Mouse (Mus musculus) liver (tissue): ENCODE results near the gene Bfsp1.

Experiments
- DNase-seq: peaks from one replicate; pipeline ENCODE4 v3.0.0-alpha.2; 2020; ENCODE audit warnings: mixed read lengths

Gene Bfsp1

DNA sequence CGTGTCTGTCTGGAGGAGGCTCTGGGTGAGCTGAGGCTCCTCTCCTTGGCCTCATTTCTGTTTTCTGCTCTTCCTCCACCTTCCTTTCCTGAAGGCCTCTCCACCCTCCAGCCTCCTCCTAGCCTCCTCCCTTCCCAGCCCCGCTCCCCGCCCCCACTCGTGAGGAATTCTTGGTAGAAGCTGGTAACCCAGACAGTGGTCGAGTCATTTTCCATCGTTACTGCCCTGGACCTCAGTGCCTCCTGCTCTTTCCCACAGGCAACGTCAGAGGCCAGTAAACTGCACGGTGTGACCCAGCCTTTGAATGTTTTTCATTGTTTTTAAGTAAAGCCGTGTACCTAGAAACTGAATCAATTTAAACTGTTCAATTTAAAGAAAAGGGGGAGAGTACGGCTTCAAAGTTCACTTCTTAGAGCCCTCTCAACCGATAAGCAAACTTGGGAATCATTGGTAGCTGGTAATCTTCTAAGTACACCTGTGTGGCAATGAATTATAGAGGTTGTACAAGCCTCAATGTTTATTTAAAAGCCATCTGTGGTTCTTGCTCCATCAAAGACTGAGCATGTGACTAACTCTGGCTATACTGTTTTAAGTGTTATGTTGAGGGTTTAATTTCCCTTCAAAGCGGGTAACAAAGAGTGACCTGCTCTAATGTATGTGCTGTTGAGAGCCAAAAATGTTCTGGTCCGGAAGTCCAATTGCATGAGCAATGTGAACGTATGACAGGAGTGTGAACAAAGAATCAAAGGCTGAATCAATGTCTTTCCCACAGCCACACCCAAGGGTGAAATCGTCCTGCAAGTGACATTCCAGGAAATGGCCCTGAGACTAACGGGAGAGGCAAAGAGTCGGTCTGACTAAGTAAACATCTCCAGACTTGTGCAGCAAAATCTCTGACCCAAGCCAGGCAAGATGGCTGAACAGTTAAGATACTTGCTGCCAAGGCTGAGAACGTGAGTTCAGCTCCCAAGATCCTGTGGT is 10.4 kb downstream of the Bfsp1 start:
- no peak for DNase-seq

DNA sequence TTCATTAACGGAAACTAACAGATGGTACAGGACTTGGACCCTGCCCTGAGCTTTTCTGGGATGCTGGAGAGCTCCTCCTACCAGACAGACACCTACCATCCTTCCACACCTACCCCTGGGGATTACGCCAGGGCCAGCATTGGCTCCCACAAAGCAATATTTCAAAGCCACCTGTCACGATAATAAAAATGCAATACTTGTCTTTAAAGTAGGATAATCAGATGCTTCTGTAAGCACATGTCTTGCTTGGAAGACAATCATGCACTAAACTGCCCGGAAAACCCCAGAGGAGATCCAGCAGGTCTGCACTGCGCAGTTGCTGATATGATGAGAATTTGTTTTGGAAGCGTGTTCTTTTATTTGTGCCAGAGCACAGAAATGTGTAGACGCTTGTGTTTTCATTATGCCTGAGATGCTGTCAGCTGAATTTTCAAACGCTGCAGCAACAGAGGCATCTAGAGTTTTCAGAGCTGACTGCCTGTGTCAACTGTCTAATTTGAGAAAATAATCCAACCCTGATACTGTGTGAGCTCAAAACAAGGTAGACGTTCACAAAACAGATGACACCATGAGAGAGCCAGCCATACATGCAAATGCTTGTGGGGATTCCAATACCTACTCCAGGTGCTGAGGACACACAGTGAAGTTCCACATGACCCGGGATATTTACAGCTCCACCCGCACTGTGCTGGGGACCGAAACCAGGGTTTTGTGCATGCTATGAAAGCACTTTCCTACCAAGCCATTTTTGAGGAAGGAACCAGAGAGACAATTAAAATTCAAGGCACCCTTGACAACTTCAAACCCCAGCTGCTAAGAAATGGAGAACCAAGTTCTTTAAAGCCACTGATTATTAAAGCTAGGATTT is 11.4 kb downstream of the Bfsp1 start:
- no peak for DNase-seq

DNA sequence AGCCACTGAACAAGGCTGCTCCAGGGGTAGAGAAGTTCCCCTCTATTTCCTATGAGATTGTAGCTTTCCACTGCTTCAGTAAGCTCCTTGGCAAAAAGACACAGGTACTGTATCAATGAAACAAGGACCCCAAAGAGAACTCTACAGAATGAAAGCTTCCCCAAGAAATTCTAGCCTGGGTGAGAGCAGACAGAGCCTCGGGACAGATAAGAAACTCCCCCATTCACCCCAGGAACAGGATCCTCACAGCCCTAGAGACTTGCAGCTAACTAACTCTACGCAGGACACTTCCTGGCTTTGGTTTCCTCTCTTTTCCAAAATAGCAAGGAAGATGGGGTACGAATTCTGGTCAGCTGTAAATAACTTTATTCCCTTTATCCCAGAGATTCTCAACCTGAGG is 15.7 kb downstream of the Bfsp1 start:
- DNase-seq: no peak

DNA sequence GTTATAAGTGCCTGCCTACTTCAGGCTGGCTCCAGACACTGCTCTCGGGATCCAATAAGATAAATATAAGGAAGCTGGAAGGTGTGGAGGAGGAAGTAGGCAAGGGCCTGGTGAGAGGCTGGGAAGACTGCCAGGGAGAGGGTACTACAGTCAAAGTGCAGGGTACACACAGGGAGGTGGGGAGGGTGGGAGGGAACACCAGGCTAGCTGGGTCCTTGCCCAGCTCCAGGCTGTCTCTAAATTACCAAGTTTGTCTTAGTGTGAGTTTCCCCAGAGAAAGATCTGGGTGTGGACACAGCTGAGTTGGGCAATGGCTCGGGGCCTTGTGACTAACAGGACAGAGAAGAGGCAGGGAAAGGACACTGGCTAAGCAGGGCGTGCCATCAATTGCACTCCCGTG is 16.2 kb downstream of the Bfsp1 start:
- no peak for DNase-seq

DNA sequence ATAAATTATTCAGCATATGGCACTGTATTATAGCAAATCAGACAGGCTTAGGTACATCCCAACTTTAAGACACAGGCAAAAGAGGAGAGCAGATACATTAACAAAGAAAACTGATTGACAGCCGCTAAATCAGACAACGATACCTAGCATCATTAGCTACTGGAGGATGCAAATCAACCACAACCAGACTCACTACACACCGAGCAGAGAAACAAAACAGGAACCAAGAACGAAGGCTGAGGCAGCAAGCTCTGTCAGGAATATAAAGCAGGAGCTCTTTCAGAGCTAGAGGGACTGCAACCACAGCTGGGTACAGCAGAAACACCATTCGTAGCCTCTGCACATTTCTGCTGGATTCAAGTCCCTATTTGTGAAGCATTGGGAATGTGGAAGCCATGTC is 18.2 kb downstream of the Bfsp1 start:
- DNase-seq: no peak

DNA sequence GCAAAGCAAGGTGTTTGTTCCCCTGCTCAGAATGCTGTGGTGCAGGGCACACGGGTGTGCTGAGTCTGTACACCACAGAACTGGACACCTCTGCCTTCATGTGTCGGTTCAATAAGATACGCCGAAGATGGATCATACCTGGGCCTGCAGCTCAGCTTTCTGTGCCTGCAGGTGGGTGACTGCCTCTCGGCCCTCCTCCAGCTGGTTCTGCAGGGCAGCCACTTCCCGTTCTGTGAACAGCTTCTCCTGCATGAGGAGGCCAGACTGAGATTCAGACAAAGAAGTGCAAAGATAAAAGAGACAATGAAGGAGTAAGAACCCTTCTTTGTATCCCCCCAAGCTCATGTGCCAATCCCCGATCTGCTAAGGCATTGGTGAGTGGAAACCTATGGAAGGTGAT is 21.4 kb downstream of the Bfsp1 start:
- DNase-seq: no peak

DNA sequence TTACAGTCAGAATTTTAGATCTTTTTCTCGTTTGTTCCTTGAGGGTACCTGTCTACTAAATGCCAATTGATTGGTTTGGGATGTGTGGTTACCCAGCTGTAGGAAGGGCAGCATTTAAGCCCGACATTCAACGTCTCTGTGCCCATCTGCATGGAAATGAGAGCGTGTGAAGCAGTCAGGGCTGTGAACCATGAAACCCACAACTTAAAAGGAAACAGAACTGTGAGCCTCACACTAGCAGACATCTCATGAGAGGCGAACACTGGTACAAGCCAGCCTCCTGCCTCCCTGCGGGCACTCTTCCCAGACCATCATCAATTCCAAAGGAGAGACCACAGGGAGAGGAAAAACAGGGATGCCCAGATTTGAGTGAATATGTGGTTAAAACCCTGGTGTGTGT is 22.1 kb downstream of the Bfsp1 start:
- no peak for DNase-seq

DNA sequence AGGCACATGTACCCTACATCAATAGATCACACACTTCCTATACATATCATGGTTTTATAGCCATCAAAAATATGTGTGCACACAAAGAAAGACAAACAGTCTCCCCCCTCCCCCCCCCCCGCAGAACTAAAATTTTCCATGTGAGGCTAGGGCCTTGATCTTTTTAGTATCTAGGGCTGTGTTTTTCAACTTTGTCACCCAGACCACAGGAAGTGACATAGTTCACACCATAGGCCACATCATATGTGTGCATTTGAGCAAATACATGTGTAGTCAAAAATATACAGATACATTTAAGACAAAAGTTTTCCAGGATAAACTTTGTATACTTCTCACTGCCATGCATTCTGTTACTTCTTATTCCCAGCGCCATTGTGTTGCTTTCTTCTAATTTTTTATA is 23.5 kb downstream of the Bfsp1 start:
- no peak for DNase-seq

DNA sequence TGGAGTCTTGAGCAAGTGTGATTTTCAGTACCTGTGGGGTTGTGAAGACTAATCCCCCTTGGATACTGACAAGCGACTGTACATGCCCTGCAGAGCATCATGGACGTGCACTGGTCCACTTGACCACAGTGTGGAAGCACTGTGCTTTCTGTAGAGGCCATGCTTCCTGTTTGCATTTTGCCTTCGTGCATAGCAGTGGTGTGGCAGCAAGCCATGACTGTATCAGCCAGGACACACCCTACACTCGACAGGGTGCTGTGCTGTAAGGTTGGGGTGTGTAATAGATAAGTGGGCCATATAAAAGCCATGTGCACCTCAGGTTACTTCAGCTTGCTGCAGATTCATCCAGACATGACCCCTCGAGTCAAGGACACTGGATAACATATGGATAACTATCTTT is 24.3 kb downstream of the Bfsp1 start:
- peak; percentile 44 for DNase-seq

DNA sequence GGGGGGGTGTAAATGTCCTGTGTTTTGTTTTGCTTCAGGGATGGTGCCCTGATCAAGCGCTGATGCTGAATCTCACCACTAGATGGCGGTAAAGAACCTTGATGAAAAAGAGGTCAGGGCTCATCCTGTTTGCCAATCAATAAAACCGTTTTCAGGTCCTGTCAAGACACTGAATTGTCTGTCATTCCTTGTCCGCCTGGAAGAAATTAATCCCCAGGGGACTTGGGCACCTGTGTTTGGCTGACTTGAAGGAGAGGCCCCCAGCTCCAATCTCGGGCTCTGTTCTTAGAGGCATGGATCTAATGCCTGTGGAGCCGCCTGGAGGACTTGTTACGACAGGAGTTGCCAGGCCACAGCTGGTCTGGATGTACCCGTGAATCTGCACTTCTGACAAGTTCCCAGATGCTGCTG is 25.7 kb downstream of the Bfsp1 start:
- peak; percentile 68 for DNase-seq

DNA sequence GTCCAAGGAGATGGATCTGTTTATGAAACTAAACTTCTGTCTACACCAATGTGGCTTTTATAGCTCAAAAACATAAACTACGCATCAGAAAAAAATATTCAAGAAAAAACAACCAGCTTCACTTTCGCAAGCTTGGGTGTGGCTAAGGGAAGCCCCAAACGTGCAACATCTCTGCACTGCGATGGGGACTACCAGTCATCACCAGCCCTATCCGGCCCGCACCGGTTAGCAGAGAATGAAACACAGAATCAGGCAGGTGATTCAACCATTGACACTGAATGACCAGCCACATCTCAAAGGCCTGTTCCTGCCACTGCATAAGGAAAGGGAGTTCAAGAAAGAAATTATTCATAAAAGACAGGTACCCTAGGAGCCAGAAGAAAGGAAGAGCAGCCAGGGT is 27.2 kb downstream of the Bfsp1 start:
- DNase-seq: no peak

DNA sequence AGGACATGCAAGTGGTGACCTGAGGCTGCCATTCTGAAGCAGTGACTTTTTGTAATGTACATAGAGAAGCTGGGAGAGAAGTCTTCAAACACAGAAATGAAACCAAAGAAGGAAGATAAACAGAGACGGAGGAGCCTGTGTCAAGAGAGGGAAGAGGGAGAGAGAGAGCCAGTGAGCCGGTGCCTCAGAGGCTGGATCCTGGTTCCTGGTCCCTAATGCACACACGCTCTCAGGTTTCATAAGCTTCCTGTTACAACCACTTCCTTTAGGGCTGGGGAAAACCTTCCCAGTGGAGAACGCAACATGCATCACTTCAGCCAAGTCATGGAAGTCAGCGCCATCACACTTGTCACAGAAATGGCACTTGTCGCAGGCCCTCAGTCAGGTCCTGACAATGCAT is 28.9 kb downstream of the Bfsp1 start:
- no peak for DNase-seq

DNA sequence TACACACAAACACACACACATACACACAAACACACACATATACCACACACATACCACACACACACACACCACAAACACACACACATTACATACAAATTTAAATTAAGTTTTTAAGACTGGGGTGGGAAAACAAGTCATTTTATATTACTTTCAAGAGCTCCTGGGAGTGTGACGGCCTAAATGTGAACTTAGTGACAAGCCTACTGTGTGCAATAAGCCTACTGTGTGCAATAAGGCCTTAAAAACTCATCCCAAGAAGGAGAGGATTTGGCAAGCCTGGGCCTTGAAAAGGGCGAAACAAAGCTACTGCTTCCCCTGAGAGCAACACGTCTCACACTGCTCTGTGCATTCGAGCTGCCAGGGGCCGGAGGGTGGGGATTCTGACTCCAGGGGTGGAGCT is 30.3 kb downstream of the Bfsp1 start:
- DNase-seq: no peak

DNA sequence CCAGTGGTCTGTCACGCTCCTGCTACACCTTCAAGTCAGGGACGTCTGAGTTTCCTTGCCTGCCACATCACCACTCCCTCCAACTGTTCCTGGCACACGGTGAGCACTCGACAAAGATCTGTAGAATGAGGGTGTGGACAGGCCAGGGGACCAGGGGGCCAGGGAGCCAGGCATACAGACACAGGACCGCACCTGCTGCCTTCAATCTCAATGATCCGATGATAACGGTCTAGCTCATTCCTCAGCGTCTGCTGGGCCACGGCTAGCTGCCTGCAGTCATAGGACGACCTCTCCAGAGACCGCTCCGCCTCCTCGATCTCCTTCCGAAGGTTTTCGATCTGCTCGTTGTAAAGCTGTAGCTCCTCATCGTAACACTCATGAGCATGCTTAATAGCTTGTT is 31.3 kb downstream of the Bfsp1 start:
- DNase-seq: no peak

DNA sequence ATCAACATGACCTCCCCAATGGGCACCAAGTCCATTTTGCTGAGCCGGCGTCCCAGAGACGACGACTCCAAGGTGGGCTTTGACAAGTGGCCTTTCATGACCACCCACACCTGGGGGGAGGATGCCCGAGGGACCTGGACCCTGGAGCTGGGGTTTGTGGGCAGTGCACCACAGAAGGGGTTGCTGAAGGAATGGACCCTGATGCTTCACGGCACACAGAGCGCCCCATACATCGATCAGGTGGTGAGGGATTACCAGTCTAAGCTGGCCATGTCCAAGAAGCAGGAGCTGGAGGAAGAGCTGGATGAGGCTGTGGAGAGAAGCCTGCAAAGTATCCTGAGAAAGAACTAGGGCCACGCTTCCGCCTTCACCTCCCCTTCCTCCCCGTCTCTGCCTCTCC is 49.5 kb downstream of the Bfsp1 start:
- DNase-seq: no peak

DNA sequence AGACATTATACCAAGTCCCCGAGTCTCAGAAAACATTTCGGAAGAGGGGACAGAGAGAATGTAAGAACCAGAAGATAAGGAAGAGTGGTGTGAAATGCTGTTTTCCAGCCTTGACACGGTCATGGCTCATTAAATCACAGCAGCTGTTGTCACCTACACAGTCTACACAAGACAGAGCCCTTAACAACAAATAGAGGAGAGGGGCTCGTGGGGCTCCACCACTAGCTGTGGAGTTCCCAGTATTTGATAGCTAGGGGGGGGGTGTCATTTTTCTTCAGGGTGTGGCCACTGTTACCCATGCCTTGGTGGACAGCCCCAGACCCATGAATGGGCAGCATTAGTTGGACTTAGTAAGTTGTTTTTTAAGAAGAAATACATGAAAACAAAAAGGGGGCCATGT is 50.7 kb downstream of the Bfsp1 start:
- no peak for DNase-seq

DNA sequence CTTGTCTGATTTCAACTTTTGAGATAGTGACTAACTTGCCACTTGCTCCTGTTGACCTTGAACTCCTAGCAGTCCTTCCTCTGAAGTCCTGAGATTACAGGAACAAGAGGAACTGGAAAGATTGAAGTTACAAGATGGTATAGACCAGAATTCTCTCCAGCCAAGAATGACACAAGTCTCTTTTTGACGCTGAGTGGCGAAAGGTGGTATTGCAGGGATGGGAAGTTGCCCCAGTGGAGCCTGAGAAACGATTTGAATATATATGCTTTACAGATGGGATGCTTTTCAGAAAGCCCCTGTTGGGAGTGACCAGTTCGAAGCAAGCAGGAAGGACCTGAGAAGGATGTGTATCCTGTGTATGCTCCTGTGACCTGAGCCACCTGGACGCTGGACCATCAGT is 54.2 kb downstream of the Bfsp1 start:
- DNase-seq: no peak

DNA sequence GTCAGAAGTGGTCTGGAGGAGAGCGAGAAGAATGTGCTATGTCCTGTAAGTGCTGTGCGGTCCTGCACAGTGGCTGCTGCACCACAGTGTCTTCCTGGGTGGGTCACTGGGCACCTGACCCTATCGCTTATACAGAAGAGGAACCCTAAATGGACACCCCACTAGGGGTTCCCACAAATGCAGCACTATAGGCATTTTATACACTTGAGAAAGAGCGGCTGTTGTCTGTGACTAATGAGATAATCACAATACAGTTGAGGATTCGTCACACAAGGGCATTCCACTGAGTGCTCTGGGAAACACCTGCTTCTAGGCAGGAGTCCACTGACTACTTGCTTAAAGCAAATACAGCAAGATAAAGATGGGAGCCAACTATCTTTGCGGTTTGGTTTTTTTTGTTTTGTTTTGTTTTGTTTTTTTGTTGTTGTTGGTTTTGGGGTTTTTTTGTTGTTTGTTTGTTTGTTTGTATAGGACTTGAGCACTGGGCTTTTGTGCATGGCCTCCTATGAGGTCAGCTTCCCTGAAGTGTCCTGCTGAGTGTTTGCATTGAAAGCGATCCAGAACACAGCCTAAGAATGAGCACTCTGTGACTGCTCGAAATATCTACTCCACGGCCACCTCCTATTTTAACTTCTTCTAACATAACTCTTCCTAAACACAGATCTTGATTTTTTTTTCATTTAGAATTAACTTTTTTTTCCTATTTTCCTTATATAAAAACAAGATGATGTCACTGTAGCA is 55.9 kb downstream of the Bfsp1 start:
- DNase-seq: no peak

DNA sequence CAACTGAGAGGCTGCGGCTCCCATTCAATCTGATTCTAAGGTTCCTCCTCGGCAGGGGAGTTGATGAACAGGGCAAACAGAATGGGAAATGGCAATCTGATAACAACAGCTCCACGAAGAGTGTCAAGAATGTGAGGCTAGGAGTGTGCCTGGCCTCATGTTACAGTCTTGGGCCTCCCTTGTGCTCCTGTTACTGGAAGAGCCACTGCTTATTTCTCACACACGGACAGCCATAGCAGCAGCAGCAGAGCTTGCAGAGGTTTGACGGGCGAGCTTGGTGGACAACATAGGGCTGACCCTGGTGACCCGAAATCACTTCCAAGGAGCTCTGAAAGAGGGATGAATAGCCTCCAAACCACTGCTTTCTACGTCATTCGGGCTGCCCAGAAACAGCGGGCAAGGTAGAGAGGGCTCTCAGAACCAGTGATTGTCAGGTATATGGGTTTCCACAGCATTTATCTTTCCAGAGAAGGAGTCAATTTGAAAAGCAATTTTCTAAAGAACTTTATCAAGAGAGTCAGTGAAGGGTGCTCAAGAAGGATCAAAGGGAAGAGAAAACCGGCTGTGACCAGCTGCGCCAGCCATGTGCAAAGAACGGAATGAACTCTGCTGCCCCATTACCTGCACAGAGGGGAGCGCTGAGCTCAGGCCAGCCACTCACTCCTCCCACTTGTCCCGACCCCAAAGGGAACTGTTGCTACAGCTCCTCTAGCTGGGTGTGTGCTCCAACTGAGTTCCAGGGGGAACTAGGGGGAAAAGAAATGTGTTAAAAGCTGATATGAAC is 56.6 kb downstream of the Bfsp1 start:
- no peak for DNase-seq

DNA sequence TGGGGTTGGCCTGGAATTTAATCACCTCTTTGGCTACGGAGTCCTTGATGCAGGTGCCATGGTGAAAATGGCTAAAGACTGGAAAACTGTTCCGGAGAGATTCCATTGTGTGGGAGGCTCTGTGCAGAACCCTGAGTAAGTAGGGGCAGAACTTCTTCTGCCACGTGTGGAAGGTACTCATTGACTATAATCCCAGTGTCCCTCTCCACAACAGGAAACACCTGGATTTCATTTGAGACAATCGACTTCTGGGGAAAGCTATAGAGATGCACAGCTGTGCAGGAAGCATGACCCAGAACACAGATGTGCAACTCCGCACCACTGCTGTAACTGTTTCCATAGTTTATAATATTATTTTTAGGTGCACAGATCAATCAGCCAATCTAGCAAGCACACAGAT is 61.9 kb downstream of the Bfsp1 start:
- DNase-seq: no peak

DNA sequence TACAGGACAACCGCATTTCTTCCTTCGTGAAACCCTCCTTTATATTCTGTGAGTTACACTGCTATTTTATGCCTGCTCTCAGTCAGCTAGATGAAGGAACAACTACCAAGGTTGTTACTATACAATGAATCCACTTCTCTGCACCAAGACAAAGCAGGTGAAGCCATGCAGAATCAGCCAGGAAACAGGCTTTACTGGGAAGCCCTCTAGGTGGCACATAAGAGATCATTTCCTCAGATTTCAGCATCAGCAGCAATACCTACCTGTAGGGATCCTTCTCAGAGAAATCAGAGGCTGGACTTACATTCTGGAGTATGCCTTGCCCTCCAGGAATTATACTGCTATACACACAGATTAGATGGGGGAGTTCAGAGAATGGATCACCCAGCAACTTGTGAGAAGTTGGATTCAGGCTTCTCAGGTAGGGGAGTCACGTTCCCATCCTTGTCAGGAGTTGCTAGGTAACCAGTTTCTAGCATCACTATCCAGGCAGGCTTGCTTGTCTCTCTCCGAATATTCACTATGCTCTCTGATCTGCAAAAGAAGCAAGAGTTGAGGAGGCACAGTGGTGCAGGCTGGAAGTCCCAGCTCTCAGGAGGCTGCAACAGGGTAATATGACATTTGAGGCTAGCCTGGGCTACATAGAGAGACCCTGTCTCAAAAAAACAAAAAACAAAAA is 66.5 kb downstream of the Bfsp1 start:
- no peak for DNase-seq

DNA sequence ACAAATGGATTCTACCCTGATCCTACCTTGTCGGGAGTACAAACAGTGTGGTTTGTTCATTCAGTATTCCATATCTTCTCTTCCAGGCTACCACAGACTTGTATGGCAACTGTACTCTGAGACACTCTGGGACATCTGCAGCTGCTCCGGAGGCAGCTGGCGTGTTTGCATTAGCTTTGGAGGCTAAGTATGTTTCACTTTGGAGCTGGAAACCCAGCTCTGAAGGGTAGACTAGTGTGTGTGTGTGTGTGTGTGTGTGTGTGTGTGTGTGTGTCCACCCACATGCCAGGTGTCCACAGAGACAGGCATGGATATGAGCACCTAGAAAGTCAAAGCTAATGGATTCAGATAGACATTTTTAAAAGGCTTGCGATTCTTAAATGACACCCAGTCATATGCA is 67.1 kb downstream of the Bfsp1 start:
- DNase-seq: no peak
